Mouse (Mus musculus): ENCODE measurements around the gene Duox1.

Duox1 gene

DNA sequence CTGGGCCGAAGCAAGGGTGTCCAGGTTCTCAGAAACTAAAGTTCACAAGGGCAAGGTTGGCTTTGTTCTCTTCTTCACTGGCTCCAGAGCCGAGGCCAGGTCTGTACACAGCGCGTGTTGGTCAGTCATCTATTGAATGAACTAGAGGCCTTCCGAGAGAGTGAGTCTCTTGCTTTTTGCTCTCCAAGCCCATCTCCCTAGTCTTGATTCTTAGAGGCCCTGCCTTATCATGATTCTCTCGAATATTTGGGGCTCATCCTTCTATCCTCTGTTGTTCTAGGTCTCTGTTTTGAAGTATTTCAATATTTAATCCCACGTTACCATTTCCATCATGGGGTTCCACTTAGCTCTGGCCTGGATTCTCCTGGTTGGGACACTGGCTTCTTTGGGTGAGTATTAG is at the start of gene Duox1:
Gene Duox1, plus strand, starts transcription at position 301 of the 400 bp plus-strand sequence.
- no peak for DNase-seq

DNA sequence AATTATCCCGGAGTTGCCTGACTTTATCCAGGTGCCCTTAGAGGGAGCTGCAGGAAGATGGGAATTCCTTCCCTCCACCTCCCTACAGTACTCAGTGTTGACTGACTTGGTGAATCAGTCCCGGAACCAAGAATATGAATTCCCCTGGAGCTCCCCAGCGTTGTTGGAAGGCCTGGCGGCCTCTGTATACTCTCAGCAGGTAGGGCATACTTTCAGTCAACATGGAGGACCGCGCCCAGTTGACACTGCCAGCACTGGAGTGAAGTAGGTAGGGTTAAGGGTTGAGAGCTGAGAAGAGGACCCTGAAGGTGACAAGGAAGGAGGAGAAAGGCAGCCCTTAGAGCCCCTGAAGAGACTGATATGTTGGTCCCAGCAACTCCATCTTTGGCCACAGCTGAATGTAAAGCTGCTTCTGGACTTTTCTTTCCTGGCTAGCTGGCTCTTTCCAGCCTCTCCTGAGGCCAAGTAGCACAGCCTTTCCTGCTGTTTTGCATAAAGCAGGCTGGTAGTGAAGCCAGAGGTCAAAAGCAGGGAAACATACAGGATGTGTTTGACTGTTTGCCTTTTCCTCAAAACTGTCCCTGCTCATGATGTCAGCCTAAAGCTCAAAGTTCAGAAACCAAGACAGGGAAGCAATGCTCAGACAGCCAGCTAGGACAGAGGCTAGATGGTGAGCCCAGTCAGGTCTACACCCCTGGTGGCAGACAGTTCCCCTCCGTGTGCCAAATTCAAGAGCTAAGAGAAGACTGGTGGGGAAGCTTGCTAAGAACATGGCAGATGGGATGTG is 48.9 kb upstream of the Duox1 start:
- peak in 1 of 2 experiments; percentile 15 for DNase-seq

DNA sequence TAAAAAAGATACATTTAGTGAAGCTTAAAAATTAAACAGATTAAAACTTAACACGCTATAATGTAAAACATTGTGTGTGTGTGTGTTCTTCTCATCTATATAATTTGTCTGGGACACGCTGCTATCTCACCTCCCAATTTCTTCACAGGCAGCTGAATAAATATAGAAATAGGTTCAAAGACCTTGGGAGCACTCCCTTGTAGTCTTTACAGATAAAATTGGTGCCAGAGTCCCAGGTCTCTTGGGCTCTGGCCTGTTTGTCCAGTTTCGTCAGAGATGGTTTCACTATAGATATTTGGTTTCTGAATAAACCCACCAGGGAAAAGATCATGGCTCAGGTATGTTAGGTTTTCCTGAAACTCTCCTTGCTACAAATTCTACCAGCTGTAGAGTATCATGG is 36.7 kb upstream of the Duox1 start:
- no peak for DNase-seq

DNA sequence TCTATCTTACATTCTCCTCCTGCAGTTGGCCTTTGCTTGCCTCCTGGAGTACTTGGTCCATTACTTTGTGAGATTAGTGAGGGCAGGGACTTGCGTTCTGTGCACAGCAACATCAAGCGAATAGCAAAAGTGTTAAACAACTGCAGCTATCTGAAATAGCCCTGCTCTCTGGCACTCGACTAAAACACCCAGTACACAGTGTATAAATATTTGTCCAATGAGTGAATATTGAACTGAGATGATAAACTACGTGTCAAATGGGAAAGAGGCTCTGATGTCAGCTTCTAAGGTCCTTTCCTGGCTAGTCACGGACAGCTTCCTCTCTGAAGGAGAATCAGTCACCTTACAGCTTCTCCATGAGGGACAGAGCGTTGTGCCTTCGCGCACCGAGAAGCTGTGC is 31.4 kb upstream of the Duox1 start:
- no peak for DNase-seq

DNA sequence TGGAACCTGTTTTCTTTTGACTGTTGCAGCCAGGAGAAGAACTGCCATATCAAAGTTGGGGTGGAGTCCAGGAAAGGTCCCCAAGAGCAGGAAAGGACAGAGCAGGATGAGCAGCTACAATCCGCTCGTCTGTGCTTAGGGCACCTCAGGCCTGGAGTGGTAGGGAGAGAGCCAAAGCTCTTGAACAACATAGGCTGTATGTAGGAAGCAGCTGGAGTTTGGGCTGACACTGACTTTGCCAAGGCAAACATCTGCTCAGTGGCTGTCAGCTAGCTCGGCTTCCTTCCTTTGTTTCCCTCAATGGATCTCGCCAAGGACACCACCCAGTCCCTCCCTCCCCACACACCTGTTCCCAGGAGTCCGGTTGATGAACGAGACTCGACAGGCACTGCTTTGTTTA is 29.3 kb upstream of the Duox1 start:
- DNase-seq: no peak

DNA sequence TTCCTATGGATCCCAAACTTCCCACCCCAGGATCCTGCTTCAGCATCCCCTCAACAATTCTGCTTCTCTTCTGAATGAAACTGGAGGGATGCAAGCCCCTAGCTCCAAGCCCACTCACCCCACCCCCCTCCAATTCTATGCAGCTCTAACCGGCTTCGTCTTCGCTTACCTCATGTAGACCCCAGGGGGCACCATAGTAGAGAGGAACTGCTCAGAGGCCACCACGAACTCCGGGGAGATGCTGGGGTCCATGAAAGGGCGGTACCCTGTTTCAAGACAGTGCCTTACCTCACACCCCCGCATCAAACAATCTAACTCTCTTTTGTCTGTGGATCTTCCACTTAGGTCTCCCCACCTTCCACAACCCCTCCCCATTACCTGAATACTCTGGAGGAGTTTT is 20.6 kb upstream of the Duox1 start:
- no peak for DNase-seq

DNA sequence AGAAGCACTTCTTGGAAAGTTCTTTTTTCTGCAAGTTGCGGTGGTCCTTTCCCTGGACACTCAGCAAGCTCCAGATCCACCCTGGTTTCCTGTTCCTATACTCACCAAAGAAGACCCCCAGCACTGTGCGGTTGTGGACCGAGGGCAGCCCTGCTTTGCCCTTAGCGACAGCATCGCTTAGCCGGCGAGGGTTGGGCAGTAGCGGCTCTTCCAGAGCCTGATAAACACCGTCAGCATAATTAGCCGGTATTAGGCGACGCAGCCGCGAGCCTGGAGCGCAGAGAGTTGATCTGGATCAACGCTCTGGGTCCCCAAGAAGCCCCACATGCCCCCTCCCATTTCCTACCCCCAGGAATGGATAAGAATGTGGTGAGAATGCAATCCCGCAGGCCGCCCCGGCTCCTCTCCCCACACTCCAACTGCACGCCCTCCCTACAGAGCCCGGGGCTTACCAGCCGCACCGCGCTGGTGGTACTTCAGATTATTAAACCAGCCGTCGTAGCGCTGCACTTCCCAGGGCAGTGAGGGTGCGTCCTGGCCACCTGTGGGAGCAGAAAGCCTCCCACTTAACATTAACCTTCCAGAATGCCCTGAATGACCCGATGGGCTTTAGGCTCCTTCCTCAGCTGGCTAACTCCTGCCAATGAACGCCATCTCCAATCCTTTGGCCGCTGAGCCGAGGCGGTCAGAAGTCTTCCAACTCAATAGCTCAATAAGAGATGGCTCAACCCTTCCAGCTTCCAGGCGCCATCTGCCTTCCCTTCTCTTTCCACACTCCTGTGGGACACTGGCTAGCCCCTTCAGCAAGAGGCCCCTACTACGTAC is 18.0 kb upstream of the Duox1 start:
- DNase-seq: peak in 1 of 2 experiments; percentile 13

DNA sequence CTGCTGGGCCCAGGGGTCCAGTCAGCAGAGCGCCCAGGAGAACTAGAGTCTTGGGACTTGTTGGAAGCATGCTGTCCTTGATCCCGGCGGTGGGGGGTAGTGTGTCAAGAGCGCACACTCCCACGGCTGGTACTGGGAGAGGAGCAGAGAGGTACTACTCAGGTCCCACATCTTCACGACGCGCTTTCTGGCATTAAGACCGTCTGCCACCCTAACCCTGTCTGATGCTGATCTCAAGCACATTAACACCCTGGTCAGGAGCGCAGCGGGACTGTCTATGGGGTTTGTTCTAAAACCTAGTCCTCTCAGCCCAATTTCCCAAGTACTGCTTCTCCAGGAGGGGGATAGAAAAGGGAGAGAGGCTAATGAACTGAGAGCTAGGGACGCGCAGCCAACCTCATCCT is 17.4 kb upstream of the Duox1 start, which contains the start of gene Duox2:
Gene Duox2, minus strand, starts transcription at position 354 of the 404 bp plus-strand sequence.
- no peak for DNase-seq

DNA sequence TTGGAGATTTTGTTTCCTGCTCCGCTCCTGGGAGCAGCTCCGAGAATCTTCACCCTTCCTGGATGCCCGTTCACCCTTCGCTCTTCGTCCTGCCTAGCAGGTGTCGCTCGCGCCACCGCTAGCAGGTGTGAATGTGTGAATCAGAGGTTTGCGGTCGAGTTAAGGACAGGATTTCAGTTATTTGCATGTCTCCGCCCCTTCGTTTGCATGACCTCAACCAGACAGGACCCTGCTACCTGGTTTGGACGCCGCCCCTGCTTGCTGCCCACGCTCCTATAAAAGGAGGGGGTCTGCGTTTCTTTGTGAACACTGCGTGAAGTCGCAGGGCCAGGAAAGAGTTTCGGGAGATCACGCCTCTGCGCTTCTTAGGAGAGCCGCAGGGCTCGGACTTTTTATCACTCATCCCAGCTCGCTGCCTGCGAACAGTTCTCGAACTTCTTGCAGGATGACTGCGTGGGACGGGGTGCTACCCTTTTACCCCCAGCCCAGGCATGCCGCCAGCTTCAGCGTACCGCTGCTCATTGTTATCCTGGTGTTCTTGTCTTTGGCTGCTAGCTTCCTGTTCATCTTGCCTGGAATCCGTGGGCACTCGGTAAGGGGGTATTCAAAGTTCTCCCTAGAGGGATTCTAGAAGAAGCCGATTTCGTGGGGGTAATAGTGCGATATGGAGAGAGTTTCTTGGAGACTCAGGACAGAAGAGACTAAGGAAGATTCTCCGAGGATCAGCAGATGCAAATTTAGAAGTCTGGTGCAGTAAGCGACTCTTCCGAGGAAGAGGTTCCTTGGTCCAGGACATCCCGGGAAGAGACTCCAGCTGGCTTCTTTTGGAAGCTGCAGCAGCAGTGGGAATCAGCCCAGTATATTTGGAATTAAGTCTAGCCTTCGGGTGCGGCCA is 16.6 kb upstream of the Duox1 start, which contains the start of gene Duoxa2:
Gene Duoxa2, plus strand, starts transcription at position 305 of the 895 bp plus-strand sequence.
- peak; percentile 17 to 54 for DNase-seq

DNA sequence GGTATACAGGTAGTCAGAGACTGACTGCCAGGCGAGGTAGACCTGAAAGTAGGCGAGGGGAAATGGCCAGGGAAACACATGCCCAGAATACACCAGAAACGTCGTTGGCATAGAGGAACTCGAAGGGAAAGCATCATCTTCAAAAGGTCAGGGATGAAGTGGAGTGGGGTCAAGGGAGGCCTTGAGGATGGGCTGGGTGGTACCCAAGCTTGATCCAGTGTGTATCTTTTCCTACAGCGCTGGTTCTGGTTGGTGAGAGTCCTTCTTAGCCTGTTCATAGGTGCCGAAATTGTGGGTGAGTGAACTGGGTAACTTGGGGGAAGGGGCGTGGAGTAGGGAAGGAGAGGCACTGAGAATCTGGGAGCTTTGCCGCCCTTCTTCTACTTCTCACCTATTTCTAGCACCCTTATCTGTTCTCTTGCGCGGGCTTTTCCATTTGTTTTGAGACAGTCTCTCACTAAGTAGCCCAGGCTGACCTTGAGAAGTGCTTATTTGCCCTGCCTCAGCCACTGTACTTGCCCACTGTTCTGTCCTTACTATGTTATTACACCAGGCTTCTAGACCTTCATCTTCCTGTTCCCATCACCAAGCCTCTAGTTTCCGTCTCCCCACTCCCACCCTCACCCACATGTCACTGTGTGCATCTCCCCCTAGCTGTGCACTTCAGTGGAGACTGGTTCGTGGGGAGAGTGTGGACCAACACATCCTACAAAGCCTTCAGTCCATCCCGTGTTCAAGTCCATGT is 15.4 kb upstream of the Duox1 start:
- DNase-seq: no peak

DNA sequence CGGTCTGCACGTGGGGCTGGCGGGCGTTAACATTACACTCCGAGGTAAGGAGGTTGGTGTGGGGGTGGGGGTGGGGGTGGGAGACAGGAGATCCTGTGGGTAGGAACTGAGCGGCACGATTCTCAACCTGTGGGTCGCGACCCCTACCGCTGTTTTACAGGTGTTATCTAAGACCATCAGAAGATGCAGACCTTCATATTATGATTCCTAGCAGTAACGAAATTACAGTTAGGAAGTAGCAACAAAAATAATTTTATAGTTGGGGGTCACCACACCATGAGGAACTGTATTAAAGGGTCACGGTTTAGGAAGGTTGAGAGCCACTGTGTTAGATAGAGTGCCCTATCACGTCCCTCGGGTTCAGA is 14.8 kb upstream of the Duox1 start:
- no peak for DNase-seq

DNA sequence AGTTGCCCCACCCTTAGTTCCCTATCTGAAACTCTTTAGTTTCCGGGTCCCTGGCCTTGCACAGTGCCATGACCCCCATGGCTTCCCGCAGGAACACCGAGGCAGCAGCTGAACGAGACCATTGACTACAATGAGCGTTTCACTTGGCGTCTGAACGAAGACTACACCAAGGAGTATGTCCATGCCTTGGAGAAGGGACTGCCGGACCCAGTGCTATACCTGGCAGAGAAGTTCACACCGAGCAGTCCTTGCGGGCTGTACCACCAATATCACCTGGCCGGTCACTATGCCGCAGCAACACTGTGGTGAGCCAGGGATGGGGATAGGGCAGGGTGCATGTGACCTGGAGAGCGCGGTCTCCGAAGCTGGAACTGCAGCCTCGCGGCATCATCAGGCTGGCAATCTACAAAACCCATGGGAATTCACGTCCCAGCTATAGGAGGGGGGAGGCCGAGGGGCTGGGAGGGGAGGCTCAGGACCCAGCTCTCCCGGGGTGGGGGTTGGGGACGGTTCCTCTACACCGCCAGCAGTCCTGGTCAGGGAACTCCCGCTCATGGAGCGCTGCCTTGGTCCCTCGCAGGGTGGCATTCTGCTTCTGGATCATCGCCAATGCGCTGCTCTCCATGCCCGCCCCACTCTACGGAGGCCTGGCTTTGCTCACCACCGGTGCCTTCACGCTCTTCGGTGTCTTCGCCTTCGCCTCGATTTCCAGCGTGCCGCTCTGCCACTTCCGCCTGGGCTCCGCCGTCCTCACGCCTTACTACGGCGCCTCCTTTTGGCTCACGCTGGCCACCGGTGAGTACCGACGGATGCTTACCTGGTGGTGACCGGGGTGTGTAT is 14.2 kb upstream of the Duox1 start:
- peak; percentile 36 to 62 for DNase-seq

DNA sequence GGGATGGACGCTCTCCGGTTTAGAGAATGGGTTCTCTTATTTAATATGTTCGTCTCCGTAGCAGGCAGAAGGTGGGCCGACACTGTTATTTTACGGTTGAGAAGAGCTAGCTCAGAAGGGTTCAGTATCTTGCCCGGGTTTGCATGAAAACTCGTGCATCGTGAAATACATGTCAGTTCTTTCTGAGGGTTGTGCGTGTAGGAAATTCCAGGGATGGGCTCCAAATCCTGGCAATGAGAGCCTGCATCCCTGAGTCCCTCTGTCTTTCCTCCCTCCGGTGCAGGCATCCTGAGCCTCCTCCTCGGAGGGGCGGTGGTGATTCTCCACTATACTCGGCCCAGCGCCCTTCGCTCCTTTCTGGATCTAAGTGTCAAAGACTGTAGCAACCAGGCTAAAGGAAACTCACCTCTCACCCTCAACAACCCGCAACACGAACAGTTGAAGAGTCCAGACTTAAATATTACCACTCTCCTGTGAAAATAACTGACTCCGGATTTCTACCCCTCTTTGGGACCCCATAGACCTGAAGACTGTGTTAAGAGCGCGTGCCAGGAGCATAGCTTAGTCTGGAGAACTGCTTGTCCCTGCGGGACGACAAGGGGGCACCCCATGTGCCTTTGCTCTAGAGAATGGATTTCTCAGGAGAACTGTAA is 13.4 kb upstream of the Duox1 start:
- no peak for DNase-seq

DNA sequence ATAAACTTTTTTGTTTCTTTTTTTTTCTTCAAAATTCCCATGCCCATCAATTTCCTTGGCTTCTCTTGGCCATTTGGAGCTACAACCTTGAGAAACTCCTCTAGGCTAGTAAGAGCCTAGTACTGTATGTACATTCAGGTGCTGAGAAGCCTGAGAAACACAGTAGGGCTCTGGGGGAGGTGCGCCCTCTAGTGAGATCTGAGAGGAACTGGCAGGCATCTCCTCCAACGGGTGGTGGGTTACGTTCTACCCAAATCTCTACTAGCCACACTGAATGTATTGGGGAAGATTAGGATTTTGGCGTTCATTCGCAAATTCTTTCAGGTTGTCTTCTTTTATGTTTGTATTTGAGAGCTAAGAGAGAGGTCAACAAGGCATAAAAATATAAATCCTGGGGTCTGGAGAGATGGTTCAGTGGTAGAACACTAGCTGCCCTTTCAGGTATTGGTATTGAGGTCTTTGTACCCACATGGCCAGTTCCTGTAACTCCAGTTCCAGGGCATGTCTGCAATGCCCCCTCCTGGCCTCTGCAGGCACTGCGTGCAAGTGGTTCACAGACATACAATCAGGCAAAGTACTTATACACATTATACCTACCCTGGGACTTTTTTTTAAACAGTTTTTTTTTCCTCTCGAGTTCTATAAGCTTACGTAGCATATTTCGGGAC is 12.8 kb upstream of the Duox1 start:
- DNase-seq: peak; percentile 74 to 77

DNA sequence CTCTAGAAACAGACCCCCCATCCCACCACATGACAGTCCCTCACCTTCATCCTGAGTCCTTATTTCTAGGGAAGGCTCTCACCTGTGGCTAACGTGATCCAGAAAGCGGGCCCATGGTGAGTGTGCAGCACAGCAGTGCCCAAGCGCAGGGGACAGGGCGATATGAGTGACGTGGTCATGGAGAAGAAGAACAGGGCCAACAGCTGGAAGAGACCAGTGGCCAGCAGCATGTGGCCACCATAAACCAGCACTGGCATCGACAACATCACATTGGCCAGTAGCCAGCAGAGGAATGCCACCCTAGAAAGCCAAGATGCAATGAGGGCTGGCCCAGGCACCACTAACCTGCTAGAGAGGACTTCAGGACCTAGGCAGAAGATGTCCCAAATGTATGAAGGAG is 10.9 kb upstream of the Duox1 start:
- no peak for DNase-seq

DNA sequence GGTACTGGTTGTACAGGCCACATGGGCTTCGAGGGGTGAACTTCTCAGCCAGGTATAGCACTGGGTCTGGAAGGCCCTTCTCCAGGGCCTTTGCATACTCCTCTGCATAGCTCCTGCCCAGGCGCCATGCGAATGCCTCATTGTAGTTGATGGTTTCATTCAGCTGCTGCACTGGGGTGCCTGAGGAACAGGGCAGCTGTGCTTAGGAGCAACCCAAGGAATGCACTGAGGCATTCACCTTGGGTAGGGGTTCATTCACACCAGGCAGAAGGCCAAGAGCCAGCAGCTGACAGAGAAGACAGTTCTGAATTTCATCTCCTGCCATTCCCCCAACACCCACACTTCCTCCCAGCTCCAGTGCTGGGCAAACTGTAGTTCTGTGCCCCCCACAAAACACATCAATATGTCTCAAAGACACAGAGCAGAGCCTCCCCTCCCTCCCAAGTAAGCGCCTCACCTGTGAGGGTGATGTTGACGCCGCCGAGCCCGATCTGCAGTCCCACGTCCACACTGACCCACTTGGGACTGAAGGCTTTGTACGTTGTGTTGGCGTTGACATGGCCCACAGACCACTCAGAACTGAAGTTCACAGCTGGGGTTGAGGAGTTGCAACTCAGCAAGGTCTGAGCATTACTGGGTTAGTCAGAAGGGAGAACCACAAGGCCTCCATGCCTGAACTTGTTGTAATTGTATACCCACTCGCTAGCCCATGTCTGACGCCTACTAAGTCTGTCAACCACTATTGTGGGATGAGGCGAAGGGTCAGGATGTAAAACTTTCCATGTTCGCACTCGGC is 10.2 kb upstream of the Duox1 start:
- no peak for DNase-seq

DNA sequence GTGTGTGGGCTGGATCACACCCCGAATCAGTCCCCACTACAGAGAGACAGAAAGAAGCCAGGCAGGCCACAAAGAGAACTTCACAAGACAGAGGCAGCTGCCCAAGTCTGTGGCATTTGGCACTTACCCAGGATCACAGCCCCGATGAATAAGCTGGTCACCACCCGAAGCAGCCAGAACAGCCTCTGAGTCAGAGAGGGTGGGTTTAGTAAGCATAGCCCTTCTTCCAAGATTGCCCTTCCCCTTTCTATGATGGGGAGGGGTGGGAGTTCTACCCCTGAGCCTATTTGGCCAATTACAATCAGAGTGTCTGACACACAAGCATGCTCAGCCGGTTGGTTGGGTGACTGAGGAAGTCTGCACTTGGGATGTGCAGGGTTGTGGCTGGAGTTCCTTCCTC is 9.3 kb upstream of the Duox1 start:
- DNase-seq: no peak

DNA sequence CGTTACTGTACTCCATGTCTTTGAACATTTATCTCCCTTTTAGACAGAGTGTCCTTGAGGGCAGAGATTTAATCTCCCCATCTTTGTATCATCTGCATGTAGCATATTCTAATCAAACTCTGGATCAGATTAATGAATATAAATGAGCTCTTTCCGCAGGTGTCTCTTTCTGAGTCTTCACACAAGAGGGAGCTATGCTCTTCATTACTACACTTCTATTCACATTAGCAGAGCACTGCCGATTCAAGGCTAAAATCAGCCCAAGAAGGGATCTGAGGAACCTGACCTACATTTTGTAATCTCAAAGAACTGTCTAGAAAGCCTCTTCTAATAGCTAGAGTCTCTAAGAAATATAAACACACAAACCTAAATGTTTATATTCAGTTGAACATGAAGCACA is 5.8 kb upstream of the Duox1 start:
- DNase-seq: no peak

DNA sequence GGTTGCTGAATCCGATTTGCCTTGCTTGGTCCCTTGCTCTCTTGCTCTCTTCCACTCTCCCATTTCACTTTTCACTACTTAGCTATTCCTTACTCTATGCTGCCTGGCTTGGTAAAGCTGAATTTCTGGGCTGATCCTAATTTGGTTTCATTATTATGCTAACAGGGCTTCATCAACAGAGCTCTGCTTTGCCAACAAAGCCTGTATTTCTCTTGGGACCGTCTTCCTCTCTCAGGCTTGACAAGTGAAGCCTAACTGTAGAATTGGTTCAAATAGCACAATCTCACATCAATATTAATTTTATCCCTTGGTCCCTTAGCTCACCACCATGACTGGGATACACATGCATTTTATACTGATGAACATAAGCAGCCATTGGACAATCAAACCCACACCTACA is 3.9 kb upstream of the Duox1 start:
- no peak for DNase-seq

Measured in kidney, postnatal 25 days (tissue).